Mouse (Mus musculus) embryonic fibroblast, embryonic 13.5 days (primary cell): ENCODE data around the gene Izumo4. TPM values are rescaled to one million over a fixed set of nuclear protein-coding genes. Genes with fewer than 3 reads are reported as not detected.

ENCODE experiments used
- H3K27ac ChIP-seq: 2 replicates; pipeline ENCODE4 v1.5.1; 2012; ENCODE audit warnings: low read length, control low read depth, inconsistent platforms; ENCODE audit not compliant: insufficient read depth
- H3K4me1 ChIP-seq: 2 replicates; pipeline ENCODE4 v1.6.1; 2011; ENCODE audit warnings: low read length; ENCODE audit not compliant: control insufficient read depth, insufficient read depth
- H3K4me3 ChIP-seq: 2 replicates; pipeline ENCODE4 v1.5.1; 2011; ENCODE audit warnings: mild to moderate bottlenecking, control low read depth, low read length; ENCODE audit not compliant: insufficient read depth
- CTCF ChIP-seq: IDR thresholded peaks from 2 replicates; pipeline ENCODE4 v1.5.1; 2011; ENCODE audit warnings: mild to moderate bottlenecking, control low read depth, low read length, moderate library complexity, borderline replicate concordance; ENCODE audit not compliant: insufficient read depth
- POLR2A ChIP-seq: IDR thresholded peaks from 2 replicates; pipeline ENCODE4 v1.6.1; 2011; ENCODE audit warnings: low read depth, mild to moderate bottlenecking, control low read depth, low read length, moderate library complexity
- polyA plus RNA-seq: library from polyadenylated mRNA; stranded (reverse); fragments of >200 nt; gene quantifications from 2 replicates; pipeline ENCODE4 v1.2.4, GENCODE M21; 2011; ENCODE audit warnings: low read depth; ENCODE audit not compliant: missing spikeins, insufficient read length

Gene Izumo4
- polyA plus RNA-seq, 1 experiment: 24.6 TPM

GRCm38 (mm10) chr10:80751188-80751832 lies 49.3 kb downstream of the Izumo4 start:
- peak overlapping the region; percentile 99 for H3K27ac ChIP-seq
- peak overlapping the region; percentile 44 for H3K4me3 ChIP-seq
- peaks cover 6% of the 10 kb centered on the region; the same call in 1 of the 2 replicates for H3K4me1 ChIP-seq
- TF ChIP-seq CTCF: no peak
- TF ChIP-seq POLR2A: peak; percentile 54

GRCm38 (mm10) chr10:80752079-80752625 lies 50.2 kb downstream of the Izumo4 start:
- Histone ChIP-seq H3K4me1 (peaks cover 11% of the 10 kb centered on the region; the same call in 1 of the 2 replicates), H3K27ac (peak overlapping the region; percentile 99), H3K4me3 (peak overlapping the region; percentile 44)
- TF ChIP-seq POLR2A: peak; percentile 67
- TF ChIP-seq CTCF: no peak

- Histone ChIP-seq H3K4me1 (peaks cover 19% of the 10 kb centered on the region), H3K27ac (peak within 1 kb of the TSS; percentile 15; the same call in 1 of the 2 replicates)
- TF ChIP-seq CTCF (no peak), POLR2A (peak; percentile 66)
Measured at GRCm38 (mm10) chr10:80754594-80755290, 52.8 kb downstream of the Izumo4 start, which contains the start of gene Dot1l. Gene Dot1l, plus strand, starts transcription at chr10:80755206.

More at GRCm38 (mm10) chr10:80754594-80755290, 52.8 kb downstream of the Izumo4 start, which contains the start of gene Dot1l:
- peak within 1 kb of the TSS; percentile 98 for H3K4me3 ChIP-seq

Other genes starting within 250 kb of the Izumo4 start
- gene Onecut3, start 207.3 kb upstream of the Izumo4 start, polyA plus RNA-seq: not detected in 2 replicates
- not detected in 2 replicates for gene Atp8b3, start 163.1 kb upstream of the Izumo4 start, polyA plus RNA-seq
- 19.4 and 21.9 TPM in 2 replicates for gene Rexo1, start 140.6 kb upstream of the Izumo4 start, polyA plus RNA-seq
- gene Klf16, start 124.9 kb upstream of the Izumo4 start, polyA plus RNA-seq: 15.5 and 15.9 TPM in 2 replicates
- 42.1 and 58.7 TPM in 2 replicates for gene Abhd17a, start 111.8 kb upstream of the Izumo4 start, polyA plus RNA-seq
- 57.3 and 62.2 TPM in 2 replicates for gene Scamp4, start 99.3 kb upstream of the Izumo4 start, polyA plus RNA-seq
- gene Adat3, start 99.3 kb upstream of the Izumo4 start, polyA plus RNA-seq: 1.4 and 2.9 TPM in 2 replicates
- 0.63 and 0.91 TPM in 2 replicates for gene Gm49322, start 96.2 kb upstream of the Izumo4 start, polyA plus RNA-seq
- gene Csnk1g2, start 79.3 kb upstream of the Izumo4 start, polyA plus RNA-seq: 92.4 and 105 TPM in 2 replicates
- 21.2 and 22.1 TPM in 2 replicates for gene Btbd2, start 45.1 kb upstream of the Izumo4 start, polyA plus RNA-seq
- 32.8 and 39.8 TPM in 2 replicates for gene Mknk2, start 24.1 kb upstream of the Izumo4 start, polyA plus RNA-seq
- gene Mob3a, start 207 bp upstream of the Izumo4 start, polyA plus RNA-seq: 40.9 and 56.0 TPM in 2 replicates
- 116 and 155 TPM in 2 replicates for gene Ap3d1, start 40.1 kb downstream of the Izumo4 start, polyA plus RNA-seq
- gene Dot1l, start 53.0 kb downstream of the Izumo4 start, polyA plus RNA-seq: 22.3 and 22.4 TPM in 2 replicates
- gene Sf3a2, start 96.0 kb downstream of the Izumo4 start, polyA plus RNA-seq: 48.0 and 49.3 TPM in 2 replicates
- gene Plekhj1, start 96.4 kb downstream of the Izumo4 start, polyA plus RNA-seq: 59.1 and 59.9 TPM in 2 replicates
- gene Amh, start 103.1 kb downstream of the Izumo4 start, polyA plus RNA-seq: not detected in 2 replicates
- 0.70 TPM in 1 of 2 replicates, not detected in the other for gene Jsrp1, start 111.3 kb downstream of the Izumo4 start, polyA plus RNA-seq
- gene Oaz1, start 124.5 kb downstream of the Izumo4 start, polyA plus RNA-seq: 331 and 347 TPM in 2 replicates
- gene Lingo3, start 141.9 kb downstream of the Izumo4 start, polyA plus RNA-seq: 0.19 TPM in 1 of 2 replicates, not detected in the other
- 75.6 and 106 TPM in 2 replicates for gene Lsm7, start 153.0 kb downstream of the Izumo4 start, polyA plus RNA-seq
- 23.8 and 30.9 TPM in 2 replicates for gene Sppl2b, start 153.1 kb downstream of the Izumo4 start, polyA plus RNA-seq
- gene Tmprss9, start 169.7 kb downstream of the Izumo4 start, polyA plus RNA-seq: not detected in 2 replicates
- gene Timm13, start 198.8 kb downstream of the Izumo4 start, polyA plus RNA-seq: 75.8 and 89.2 TPM in 2 replicates
- gene Lmnb2, start 216.1 kb downstream of the Izumo4 start, polyA plus RNA-seq: 14.1 and 14.7 TPM in 2 replicates
- gene Gadd45b, start 227.9 kb downstream of the Izumo4 start, polyA plus RNA-seq: 38.3 and 45.7 TPM in 2 replicates